Mouse (Mus musculus): ENCODE measurements at regions not wholly inside any gene's neighbourhood (a gene's known extent, or its start where the extent isn't known, plus 50 kb on each side); places are given as distances from the start of the nearest gene placed in this dataset.
"Not testable (repeated sequence)": the region's sequence is repeated elsewhere in the genome, so short reads cannot be mapped to it uniquely, and the experiment has no call there.

DNA sequence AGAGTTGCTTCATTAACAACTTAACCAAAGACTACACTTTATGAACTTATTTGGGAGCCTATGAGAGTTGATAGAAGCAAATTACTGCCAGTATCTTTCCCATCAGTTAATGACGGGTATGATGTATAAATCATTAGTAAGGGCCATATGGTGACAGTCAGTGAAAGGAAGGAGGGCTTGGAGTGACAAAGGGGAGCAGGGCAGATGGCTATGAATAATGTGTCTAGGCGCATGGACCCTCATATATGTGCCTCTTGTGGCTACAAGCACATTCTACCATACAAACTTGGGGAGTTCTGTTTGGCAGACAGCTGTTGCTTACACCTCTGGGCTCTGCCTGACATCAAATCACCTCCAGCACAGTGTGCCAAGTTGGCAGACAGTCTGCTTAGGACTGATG lies 227.8 kb upstream of the Plxna2 start:
- Histone ChIP-seq H3K4me2 (replicated peaks; ENCODE audit: low read depth) (no peak overlapping the region), H3K9me3 (ENCODE audit: control insufficient read depth) (no peaks in the 10 kb centered on the region), H3K27ac (ENCODE audit: low read depth, low read length) (no peak overlapping the region), H3K36me3 (ENCODE audit: control insufficient read depth, insufficient read depth) (no peaks in the 10 kb centered on the region), H3K4me1 (replicated peaks; ENCODE audit: control insufficient read depth, insufficient read depth, low read length) (no peaks in the 10 kb centered on the region), H3K9ac (ENCODE audit: low read depth, low read length) (no peak overlapping the region), H3K27me3 (replicated peaks; ENCODE audit: control insufficient read depth, insufficient read depth, low read length) (no peaks in the 10 kb centered on the region), H3K4me3 (ENCODE audit: low read depth, low read length) (no peak overlapping the region)
- 76% methylated on average over 2 of the region's 2 CpGs for WGBS
- no peak for TF ChIP-seq CTCF (IDR thresholded peaks at IDR 0.05; ENCODE audit: low read depth)
- no peak for ATAC-seq

DNA sequence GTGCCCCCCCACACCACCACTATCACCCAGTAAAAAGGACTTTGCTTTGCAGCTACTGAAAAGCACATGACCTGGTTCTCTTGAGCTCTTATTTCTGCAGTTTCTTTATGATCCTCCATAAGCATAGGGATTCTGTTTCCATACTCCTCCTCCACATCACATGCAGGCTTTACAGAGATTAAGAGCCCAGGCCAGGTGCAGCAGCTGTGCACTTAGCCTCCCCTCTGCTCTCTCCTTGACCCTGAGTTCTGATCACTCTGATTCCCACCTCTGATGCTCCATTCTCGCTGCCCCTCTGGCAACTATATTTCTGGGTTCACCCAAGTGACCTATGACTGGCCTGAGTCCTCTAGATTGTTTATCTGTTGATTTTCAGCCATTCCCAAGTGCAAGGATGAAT lies 239.9 kb upstream of the Plxna2 start:
- Histone ChIP-seq H3K36me3 (ENCODE audit: control insufficient read depth, insufficient read depth) (no peaks in the 10 kb centered on the region), H3K4me2 (replicated peaks; ENCODE audit: low read depth) (no peak overlapping the region), H3K4me1 (replicated peaks; ENCODE audit: control insufficient read depth, insufficient read depth, low read length) (no peaks in the 10 kb centered on the region), H3K27me3 (replicated peaks; ENCODE audit: control insufficient read depth, insufficient read depth, low read length) (no peaks in the 10 kb centered on the region), H3K4me3 (ENCODE audit: low read depth, low read length) (no peak overlapping the region), H3K9me3 (ENCODE audit: control insufficient read depth) (no peaks in the 10 kb centered on the region), H3K27ac (ENCODE audit: low read depth, low read length) (no peak overlapping the region), H3K9ac (ENCODE audit: low read depth, low read length) (no peak overlapping the region)
- WGBS, result 68% methylated on average over 1 of the region's 1 CpGs
- no peak for ATAC-seq
- no peak for TF ChIP-seq CTCF (IDR thresholded peaks at IDR 0.05; ENCODE audit: low read depth)

DNA sequence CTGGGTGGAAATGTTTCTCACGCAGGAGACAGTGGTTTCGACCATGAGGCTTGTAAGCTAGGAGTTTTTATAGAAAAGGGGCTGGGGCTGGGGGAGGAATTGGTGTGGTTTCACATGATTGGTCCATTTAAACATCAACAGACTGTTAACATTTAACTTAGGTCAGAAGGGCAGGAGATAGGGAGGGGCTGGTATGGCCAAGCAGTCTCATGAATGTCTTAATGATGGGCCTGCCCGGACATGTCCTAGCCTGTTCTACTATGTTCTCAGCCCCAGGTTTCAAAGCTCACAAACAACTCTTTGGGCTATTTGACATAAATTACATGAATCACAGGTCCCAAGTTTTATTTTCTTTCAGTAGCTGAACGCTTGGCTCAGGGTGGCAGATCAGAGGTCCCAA lies 244.5 kb upstream of the Plxna2 start:
- not testable (repeated sequence) for ATAC-seq; H3K4me3 ChIP-seq (ENCODE audit: low read depth, low read length); H3K4me1 ChIP-seq (replicated peaks; ENCODE audit: control insufficient read depth, insufficient read depth, low read length); H3K9ac ChIP-seq (ENCODE audit: low read depth, low read length); H3K4me2 ChIP-seq (replicated peaks; ENCODE audit: low read depth); H3K36me3 ChIP-seq (ENCODE audit: control insufficient read depth, insufficient read depth); H3K27me3 ChIP-seq (replicated peaks; ENCODE audit: control insufficient read depth, insufficient read depth, low read length); H3K9me3 ChIP-seq (ENCODE audit: control insufficient read depth); H3K27ac ChIP-seq (ENCODE audit: low read depth, low read length)
- WGBS, result 84% methylated on average over 4 of the region's 4 CpGs

DNA sequence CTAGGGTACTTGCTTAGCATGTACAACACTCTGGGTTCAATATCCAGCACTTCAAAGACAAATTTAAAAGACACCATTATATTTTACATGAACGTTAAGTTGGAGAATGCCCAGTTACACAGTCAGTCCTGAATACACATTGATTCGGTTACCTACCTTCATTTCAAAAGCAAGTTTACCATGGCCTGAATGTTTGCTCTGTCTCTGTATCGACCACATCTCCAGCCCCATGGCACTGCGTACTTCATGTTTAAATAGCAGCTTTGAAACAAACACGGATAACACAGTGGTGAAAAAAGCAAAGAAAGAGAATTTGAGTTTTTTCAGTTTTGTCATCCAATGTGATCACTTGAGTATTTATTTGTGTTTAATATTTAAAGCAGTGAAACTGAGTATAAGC lies 254.1 kb upstream of the Plxna2 start:
- no peak overlapping the region for H3K9ac ChIP-seq (ENCODE audit: low read depth, low read length)
- no peak for ATAC-seq
- no peaks in the 10 kb centered on the region for H3K36me3 ChIP-seq (ENCODE audit: control insufficient read depth, insufficient read depth)
- H3K27ac ChIP-seq (ENCODE audit: low read depth, low read length), result no peak overlapping the region
- no peaks in the 10 kb centered on the region for H3K4me1 ChIP-seq (replicated peaks; ENCODE audit: control insufficient read depth, insufficient read depth, low read length)
- no peaks in the 10 kb centered on the region for H3K9me3 ChIP-seq (ENCODE audit: control insufficient read depth)
- no peak overlapping the region for H3K4me3 ChIP-seq (ENCODE audit: low read depth, low read length)
- H3K4me2 ChIP-seq (replicated peaks; ENCODE audit: low read depth), result no peak overlapping the region
- no peak for TF ChIP-seq CTCF (IDR thresholded peaks at IDR 0.05; ENCODE audit: low read depth)
- 44% methylated on average over 5 of the region's 5 CpGs for WGBS
- H3K27me3 ChIP-seq (replicated peaks; ENCODE audit: control insufficient read depth, insufficient read depth, low read length), result no peaks in the 10 kb centered on the region

DNA sequence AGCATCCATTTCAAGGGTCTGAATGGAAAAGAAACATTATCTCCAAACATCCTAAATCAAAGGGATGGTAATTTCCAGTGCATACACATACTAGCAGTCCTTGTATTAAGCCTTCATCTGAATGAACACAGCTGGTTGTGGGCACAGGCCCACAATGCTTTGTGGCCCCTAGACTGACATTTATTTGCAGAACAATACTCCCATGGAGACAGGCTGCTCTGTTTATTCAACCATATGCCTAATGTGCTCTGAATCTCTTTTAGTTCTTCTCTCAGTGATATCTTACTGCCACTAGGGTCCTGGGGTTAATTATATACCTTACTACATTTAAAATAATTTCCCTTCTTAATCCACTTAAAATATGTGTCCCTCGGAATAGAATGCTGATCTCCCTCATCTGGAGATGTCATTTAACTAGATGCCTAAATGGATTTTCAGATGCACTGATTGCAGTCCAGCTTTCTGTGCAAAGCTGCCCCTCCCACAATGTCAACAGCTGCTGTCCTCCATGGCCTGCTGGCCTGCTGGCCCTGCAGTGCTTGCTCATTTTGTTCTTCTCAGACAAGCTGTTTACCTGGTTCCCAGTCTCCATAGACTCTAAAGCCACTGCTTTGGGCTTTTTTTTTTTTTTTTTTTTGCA lies 254.8 kb upstream of the Plxna2 start:
- no peak overlapping the region for H3K4me2 ChIP-seq (replicated peaks; ENCODE audit: low read depth)
- ATAC-seq, result no peak
- 35% methylated on average over 1 of the region's 1 CpGs for WGBS
- H3K27me3 ChIP-seq (replicated peaks; ENCODE audit: control insufficient read depth, insufficient read depth, low read length), result no peaks in the 10 kb centered on the region
- H3K4me1 ChIP-seq (replicated peaks; ENCODE audit: control insufficient read depth, insufficient read depth, low read length), result no peaks in the 10 kb centered on the region
- H3K27ac ChIP-seq (ENCODE audit: low read depth, low read length), result no peak overlapping the region
- H3K9ac ChIP-seq (ENCODE audit: low read depth, low read length), result no peak overlapping the region
- no peaks in the 10 kb centered on the region for H3K36me3 ChIP-seq (ENCODE audit: control insufficient read depth, insufficient read depth)
- no peaks in the 10 kb centered on the region for H3K9me3 ChIP-seq (ENCODE audit: control insufficient read depth)
- no peak overlapping the region for H3K4me3 ChIP-seq (ENCODE audit: low read depth, low read length)
- no peak for TF ChIP-seq CTCF (IDR thresholded peaks at IDR 0.05; ENCODE audit: low read depth)

DNA sequence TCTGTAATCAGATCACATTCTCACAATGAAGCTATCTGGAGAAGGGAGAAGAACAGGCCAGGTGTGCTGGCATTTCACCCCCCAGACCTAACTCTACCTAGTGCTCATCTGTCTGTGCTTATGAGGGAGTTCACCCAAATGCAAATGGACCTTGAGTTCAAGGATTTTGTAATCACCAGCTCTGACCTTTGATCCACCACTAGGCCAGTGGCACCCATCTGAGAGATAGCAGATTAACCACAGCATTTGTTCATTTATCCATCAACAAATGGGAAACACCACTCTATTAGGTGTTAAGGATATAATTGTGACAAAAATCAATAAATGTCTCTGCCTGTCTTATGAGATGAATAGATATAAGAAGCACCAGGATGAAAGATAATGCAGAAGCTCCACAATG lies 255.7 kb upstream of the Plxna2 start:
- Histone ChIP-seq H3K27ac (ENCODE audit: low read depth, low read length) (no peak overlapping the region), H3K4me2 (replicated peaks; ENCODE audit: low read depth) (no peak overlapping the region), H3K27me3 (replicated peaks; ENCODE audit: control insufficient read depth, insufficient read depth, low read length) (no peaks in the 10 kb centered on the region), H3K36me3 (ENCODE audit: control insufficient read depth, insufficient read depth) (no peaks in the 10 kb centered on the region), H3K4me1 (replicated peaks; ENCODE audit: control insufficient read depth, insufficient read depth, low read length) (no peaks in the 10 kb centered on the region), H3K9me3 (ENCODE audit: control insufficient read depth) (no peaks in the 10 kb centered on the region), H3K4me3 (ENCODE audit: low read depth, low read length) (no peak overlapping the region), H3K9ac (ENCODE audit: low read depth, low read length) (no peak overlapping the region)
- no peak for TF ChIP-seq CTCF (IDR thresholded peaks at IDR 0.05; ENCODE audit: low read depth)
- ATAC-seq, result no peak

DNA sequence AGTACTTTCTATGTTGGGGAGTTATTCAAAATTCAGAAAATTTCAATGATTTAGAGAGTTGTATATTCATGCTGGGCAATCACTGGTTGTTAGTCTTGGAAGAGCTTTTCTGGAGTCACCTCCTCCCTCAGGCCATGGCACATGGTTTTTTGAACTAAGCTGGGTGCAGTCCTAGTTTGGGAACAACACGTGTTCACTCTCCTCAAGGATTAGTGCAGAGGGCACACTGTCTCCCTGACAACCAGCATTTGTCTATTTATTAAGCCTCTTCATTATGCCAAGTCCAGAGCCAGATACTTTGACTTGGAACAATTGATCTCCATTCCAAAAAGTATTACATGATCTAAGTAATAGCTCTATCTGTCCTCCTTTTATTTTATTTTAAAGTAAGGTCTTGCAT lies 256.7 kb upstream of the Plxna2 start:
- H3K36me3 ChIP-seq (ENCODE audit: control insufficient read depth, insufficient read depth), result no peaks in the 10 kb centered on the region
- no peak for TF ChIP-seq CTCF (IDR thresholded peaks at IDR 0.05; ENCODE audit: low read depth)
- no peaks in the 10 kb centered on the region for H3K27me3 ChIP-seq (replicated peaks; ENCODE audit: control insufficient read depth, insufficient read depth, low read length)
- H3K4me3 ChIP-seq (ENCODE audit: low read depth, low read length), result no peak overlapping the region
- no peaks in the 10 kb centered on the region for H3K4me1 ChIP-seq (replicated peaks; ENCODE audit: control insufficient read depth, insufficient read depth, low read length)
- H3K4me2 ChIP-seq (replicated peaks; ENCODE audit: low read depth), result no peak overlapping the region
- H3K9ac ChIP-seq (ENCODE audit: low read depth, low read length), result no peak overlapping the region
- no peak for ATAC-seq
- no peak overlapping the region for H3K27ac ChIP-seq (ENCODE audit: low read depth, low read length)
- WGBS, result 46% methylated on average over 1 of the region's 1 CpGs
- no peaks in the 10 kb centered on the region for H3K9me3 ChIP-seq (ENCODE audit: control insufficient read depth)

Data from intestine, postnatal 0 days (tissue).